Mouse (Mus musculus) embryonic fibroblast, embryonic 13.5 days (primary cell): ENCODE measurements at regions not wholly inside any gene's neighbourhood (a gene's known extent, or its start where the extent isn't known, plus 50 kb on each side); places are given as distances from the start of the nearest gene placed in this dataset.

Source experiments
- CTCF ChIP-seq: IDR thresholded peaks from 2 replicates; pipeline ENCODE4 v1.5.1; 2011; ENCODE audit warnings: mild to moderate bottlenecking, control low read depth, low read length, moderate library complexity, borderline replicate concordance; ENCODE audit not compliant: insufficient read depth
- POLR2A ChIP-seq: IDR thresholded peaks from 2 replicates; pipeline ENCODE4 v1.6.1; 2011; ENCODE audit warnings: low read depth, mild to moderate bottlenecking, control low read depth, low read length, moderate library complexity

- TF ChIP-seq CTCF (no peak), POLR2A (no peak)
Measured at GRCm38 (mm10) chr10:96458551-96458950, 158.3 kb upstream of the Btg1 start.
